Mouse (Mus musculus): ENCODE measurements at regions not wholly inside any gene's neighbourhood (a gene's known extent, or its start where the extent isn't known, plus 50 kb on each side); places are given as distances from the start of the nearest gene placed in this dataset.
A peak's percentile ranks its signal among the peaks of the same experiment; 100 is the strongest.

DNA sequence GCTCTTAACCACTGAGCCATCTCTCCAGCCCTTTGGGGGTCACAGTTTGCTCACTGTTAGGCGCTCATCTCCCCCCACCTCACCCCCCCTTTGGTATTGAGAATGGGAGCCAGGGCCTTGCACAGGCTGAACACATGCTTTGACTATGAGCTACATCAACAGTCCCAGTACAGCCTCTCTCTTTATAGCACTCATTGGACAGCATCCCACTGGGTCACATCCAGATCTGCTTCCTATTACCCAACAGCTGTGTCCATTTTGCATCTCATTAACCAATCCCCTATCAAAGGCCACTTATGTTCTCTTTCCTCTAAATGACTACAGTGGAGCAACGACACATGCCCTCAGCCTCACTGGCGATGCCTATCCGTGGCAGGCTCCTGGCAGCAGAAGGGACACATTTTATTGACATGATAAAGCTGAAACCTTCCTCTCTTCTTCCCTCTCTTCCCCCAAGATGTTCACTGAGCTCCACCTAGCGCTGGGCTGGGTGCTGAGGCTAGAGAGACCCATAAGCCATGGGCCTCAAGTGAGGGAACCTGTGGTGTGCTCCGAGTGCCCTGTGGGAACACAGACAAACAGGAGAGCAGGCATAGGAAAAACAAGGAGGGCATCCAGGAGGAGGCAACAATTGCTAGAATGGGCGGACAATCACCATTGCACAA, 57.3 kb upstream of the Smg1 start:
- WGBS: 63% methylated on average over 7 of the region's 7 CpGs
- Histone ChIP-seq H3K9me3 (ENCODE audit: control insufficient read depth, low read length) (no peaks in the 10 kb centered on the region), H3K36me3 (ENCODE audit: control insufficient read depth, insufficient read depth, low read length) (no peaks in the 10 kb centered on the region), H3K27ac (ENCODE audit: low read length) (no peak overlapping the region), H3K4me3 (ENCODE audit: low read length) (no peak overlapping the region), H3K27me3 (ENCODE audit: control insufficient read depth, insufficient read depth, low read depth, low read length) (no peaks in the 10 kb centered on the region), H3K4me2 (ENCODE audit: low read depth, low read length) (no peak overlapping the region), H3K9ac (ENCODE audit: low read length) (no peak overlapping the region), H3K4me1 (replicated peaks; ENCODE audit: control insufficient read depth, insufficient read depth, low read length) (no peaks in the 10 kb centered on the region)
- ATAC-seq (ENCODE audit: low read depth): peak; percentile 66

DNA sequence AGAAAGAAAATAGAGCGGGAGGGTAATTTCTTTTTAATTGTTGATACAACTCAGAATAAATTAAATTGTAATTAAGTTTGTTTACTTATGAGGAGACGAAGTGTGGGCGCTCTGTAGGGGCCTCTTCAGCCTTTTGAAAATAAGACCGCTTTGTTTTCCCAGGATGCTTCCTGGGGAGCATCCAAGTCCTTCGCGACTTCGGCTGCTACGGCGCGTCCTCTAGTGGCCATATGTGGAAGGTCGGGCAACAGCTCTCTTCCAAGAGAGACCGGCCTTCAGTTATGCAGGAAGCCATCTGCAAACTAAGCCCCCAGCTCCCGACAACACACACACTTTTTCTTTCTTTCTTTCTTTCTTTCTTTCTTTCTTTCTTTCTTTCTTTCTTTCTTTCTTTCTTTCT, 54.1 kb upstream of the Smg1 start:
- WGBS: under 1% methylated on average over 13 of the region's 13 CpGs

DNA sequence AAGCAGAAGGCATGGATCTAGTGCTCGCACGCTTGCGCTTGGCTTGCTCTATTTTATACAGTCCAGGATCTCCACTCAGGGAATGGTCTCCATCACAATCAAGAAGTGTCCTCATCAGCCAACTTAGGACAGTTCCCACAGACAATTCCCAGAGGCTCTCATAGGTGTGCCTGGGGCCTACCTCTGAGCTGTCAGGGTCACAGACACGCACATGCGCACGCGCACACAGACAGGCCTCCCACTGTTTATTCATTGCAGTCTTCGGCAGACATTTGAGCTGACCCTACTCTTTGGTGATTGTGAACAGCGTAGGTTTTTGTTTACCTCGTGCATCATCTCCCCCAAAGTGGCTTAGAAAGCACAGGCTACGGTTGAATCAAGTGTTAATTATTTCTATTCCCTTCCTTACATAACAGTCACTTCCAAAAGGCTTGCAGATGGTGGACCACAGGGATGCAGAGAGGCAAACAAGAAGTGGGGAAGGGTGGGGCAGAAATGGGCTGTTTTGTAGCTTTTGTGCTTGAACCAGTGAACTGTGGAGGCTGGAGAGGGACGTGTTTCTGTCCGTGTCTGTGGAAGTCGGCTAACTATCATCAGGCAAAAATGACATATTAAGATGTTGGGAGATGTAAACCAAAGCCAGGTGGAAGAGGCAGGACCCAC, 53.5 kb upstream of the Smg1 start:
- WGBS: 55% methylated on average over 14 of the region's 14 CpGs
- no peak for ATAC-seq (ENCODE audit: low read depth)
- H3K27me3 ChIP-seq (ENCODE audit: control insufficient read depth, insufficient read depth, low read depth, low read length): no peaks in the 10 kb centered on the region
- H3K27ac ChIP-seq (ENCODE audit: low read length): no peak overlapping the region
- H3K9me3 ChIP-seq (ENCODE audit: control insufficient read depth, low read length): peaks cover 5% of the 10 kb centered on the region
- H3K36me3 ChIP-seq (ENCODE audit: control insufficient read depth, insufficient read depth, low read length): no peaks in the 10 kb centered on the region
- H3K4me3 ChIP-seq (ENCODE audit: low read length): no peak overlapping the region
- H3K4me1 ChIP-seq (replicated peaks; ENCODE audit: control insufficient read depth, insufficient read depth, low read length): no peaks in the 10 kb centered on the region
- peak overlapping the region; percentile 41 for H3K4me2 ChIP-seq (ENCODE audit: low read depth, low read length)
- no peak overlapping the region for H3K9ac ChIP-seq (ENCODE audit: low read length)

More for the DNA sequence above, 54.1 kb upstream of the Smg1 start:
- Histone ChIP-seq H3K9me3 (ENCODE audit: control insufficient read depth, low read length) (peaks cover 5% of the 10 kb centered on the region), H3K4me2 (ENCODE audit: low read depth, low read length) (peak overlapping the region; percentile 41), H3K36me3 (ENCODE audit: control insufficient read depth, insufficient read depth, low read length) (no peaks in the 10 kb centered on the region), H3K9ac (ENCODE audit: low read length) (no peak overlapping the region), H3K27me3 (ENCODE audit: control insufficient read depth, insufficient read depth, low read depth, low read length) (no peaks in the 10 kb centered on the region), H3K4me3 (ENCODE audit: low read length) (no peak overlapping the region), H3K4me1 (replicated peaks; ENCODE audit: control insufficient read depth, insufficient read depth, low read length) (no peaks in the 10 kb centered on the region), H3K27ac (ENCODE audit: low read length) (no peak overlapping the region)
- ATAC-seq (ENCODE audit: low read depth): peak; percentile 80

DNA sequence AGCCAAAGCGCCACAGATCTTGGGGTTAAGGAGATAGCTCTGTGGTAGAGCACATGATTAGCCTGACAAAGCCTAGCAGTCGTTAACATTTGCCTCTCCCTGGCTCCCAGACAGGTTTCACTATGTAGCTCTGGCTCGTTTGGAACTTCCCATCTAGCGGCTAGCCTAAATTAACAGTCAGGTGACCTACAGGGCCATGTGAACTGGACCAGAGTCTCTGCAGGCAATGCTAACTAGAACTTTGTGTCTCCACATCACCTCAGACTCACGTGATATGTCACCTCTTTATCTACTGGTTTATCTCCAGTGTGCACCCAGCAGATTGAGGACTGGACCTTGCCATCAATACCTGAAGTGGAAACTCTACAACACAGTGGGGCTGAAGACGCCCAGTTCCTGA, 52.4 kb upstream of the Smg1 start:
- Histone ChIP-seq H3K36me3 (ENCODE audit: control insufficient read depth, insufficient read depth, low read length) (no peaks in the 10 kb centered on the region), H3K27ac (ENCODE audit: low read length) (no peak overlapping the region), H3K4me1 (replicated peaks; ENCODE audit: control insufficient read depth, insufficient read depth, low read length) (no peaks in the 10 kb centered on the region), H3K9me3 (ENCODE audit: control insufficient read depth, low read length) (peaks cover 5% of the 10 kb centered on the region), H3K27me3 (ENCODE audit: control insufficient read depth, insufficient read depth, low read depth, low read length) (no peaks in the 10 kb centered on the region), H3K4me3 (ENCODE audit: low read length) (no peak overlapping the region), H3K9ac (ENCODE audit: low read length) (no peak overlapping the region), H3K4me2 (ENCODE audit: low read depth, low read length) (no peak overlapping the region)
- no peak for ATAC-seq (ENCODE audit: low read depth)
- WGBS: 75% methylated on average over 6 of the region's 6 CpGs

DNA sequence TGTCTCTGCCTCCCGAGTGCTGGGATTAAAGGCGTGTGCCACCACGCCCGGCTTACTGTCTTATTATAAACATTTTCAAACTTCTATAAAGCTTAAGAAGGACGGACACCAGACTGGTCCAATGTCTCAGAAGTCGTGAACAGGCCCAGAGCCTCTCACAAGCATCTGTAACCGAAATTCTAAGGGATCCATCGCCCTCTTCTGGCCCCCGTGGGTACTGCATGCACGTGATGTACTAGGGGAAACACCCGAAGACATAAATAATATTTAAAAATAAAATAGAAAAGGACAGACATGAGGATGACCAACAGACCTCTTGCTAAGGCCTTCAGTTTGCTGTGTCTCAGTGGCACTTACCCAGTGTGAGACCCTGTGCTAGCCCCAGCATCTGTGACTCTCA, 51.8 kb upstream of the Smg1 start:
- Histone ChIP-seq H3K4me1 (replicated peaks; ENCODE audit: control insufficient read depth, insufficient read depth, low read length) (no peaks in the 10 kb centered on the region), H3K4me3 (ENCODE audit: low read length) (no peak overlapping the region), H3K9me3 (ENCODE audit: control insufficient read depth, low read length) (peaks cover 5% of the 10 kb centered on the region), H3K36me3 (ENCODE audit: control insufficient read depth, insufficient read depth, low read length) (no peaks in the 10 kb centered on the region), H3K9ac (ENCODE audit: low read length) (no peak overlapping the region), H3K27me3 (ENCODE audit: control insufficient read depth, insufficient read depth, low read depth, low read length) (no peaks in the 10 kb centered on the region), H3K4me2 (ENCODE audit: low read depth, low read length) (no peak overlapping the region), H3K27ac (ENCODE audit: low read length) (no peak overlapping the region)
- WGBS: 74% methylated on average over 11 of the region's 11 CpGs
- no peak for ATAC-seq (ENCODE audit: low read depth)

DNA sequence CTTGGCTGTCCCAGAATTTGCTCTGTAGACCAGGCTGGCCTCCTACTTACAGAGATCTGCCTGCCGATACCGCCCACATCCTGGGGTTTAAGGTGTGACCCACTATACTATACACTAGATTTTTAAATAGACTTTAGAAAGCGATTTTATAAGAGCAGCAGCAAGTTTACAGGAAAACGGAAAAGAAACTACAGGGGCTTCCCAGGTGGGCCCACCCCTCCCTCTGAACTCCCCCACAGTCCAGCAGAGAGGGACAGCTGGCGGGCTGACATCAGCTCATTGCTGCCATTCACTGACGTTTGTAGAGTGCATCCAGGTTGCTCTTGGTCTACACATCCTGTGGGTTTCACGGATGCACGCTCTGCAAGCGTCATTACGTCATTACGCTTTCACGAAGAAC, 51.2 kb upstream of the Smg1 start:
- peaks cover 5% of the 10 kb centered on the region for H3K9me3 ChIP-seq (ENCODE audit: control insufficient read depth, low read length)
- H3K36me3 ChIP-seq (ENCODE audit: control insufficient read depth, insufficient read depth, low read length): no peaks in the 10 kb centered on the region
- no peaks in the 10 kb centered on the region for H3K27me3 ChIP-seq (ENCODE audit: control insufficient read depth, insufficient read depth, low read depth, low read length)
- H3K9ac ChIP-seq (ENCODE audit: low read length): no peak overlapping the region
- ATAC-seq (ENCODE audit: low read depth): no peak
- no peak overlapping the region for H3K4me3 ChIP-seq (ENCODE audit: low read length)
- 90% methylated on average over 12 of the region's 12 CpGs for WGBS
- no peak overlapping the region for H3K27ac ChIP-seq (ENCODE audit: low read length)
- H3K4me2 ChIP-seq (ENCODE audit: low read depth, low read length): no peak overlapping the region
- H3K4me1 ChIP-seq (replicated peaks; ENCODE audit: control insufficient read depth, insufficient read depth, low read length): no peaks in the 10 kb centered on the region

Data from lung, embryonic 16.5 days (tissue).